Mouse (Mus musculus) heart, adult 2 months (tissue): ENCODE data around the gene Gal3st2c.

Source experiments
- CTCF ChIP-seq: fragments of 200-600 bp; IDR thresholded peaks from 2 replicates; pipeline ENCODE4 v1.8.1; 2022; ENCODE audit warnings: antibody characterized with exemption, mild to moderate bottlenecking, moderate library complexity
- POLR2A ChIP-seq: fragments of 200-500 bp; IDR thresholded peaks from 2 replicates; pipeline ENCODE4 v1.6.1; 2011; ENCODE audit warnings: mild to moderate bottlenecking, low read depth, low read length, control low read depth; ENCODE audit not compliant: insufficient read depth

- TF ChIP-seq CTCF (no peak), POLR2A (no peak)
These were observed 42.8 kb downstream of the Gal3st2c start for GRCm38 (mm10) chr1:94033075-94033602.
